Mouse (Mus musculus) c-Kit-positive CD71-negative TER-119-negative erythroid progenitor cells, embryonic 14.5 days (primary cell): ENCODE results near the gene Tgif2.
"Not testable (repeated sequence)": the region's sequence is repeated elsewhere in the genome, so short reads cannot be mapped to it uniquely, and the experiment has no call there.

Source experiments
- DNase-seq: peaks from one replicate; pipeline ENCODE4 v3.0.0-alpha.2; 2013; ENCODE audit warnings: low read depth

The Tgif2 gene

GRCm38 (mm10) chr2:156839319-156840191 lies at the start of gene Tgif2:
Gene Tgif2 (plus strand): TSS chr2:156840007.
- DNase-seq: peak; percentile 80

GRCm38 (mm10) chr2:156798516-156798915 lies 41.3 kb upstream of the Tgif2 start:
- no peak for DNase-seq

GRCm38 (mm10) chr2:156801045-156801444 lies 38.8 kb upstream of the Tgif2 start:
- no peak for DNase-seq

GRCm38 (mm10) chr2:156802116-156802515 lies 37.7 kb upstream of the Tgif2 start:
- DNase-seq: not testable (repeated sequence)

GRCm38 (mm10) chr2:156803698-156804372 lies 36.0 kb upstream of the Tgif2 start:
- DNase-seq: no peak

GRCm38 (mm10) chr2:156804589-156804988 lies 35.2 kb upstream of the Tgif2 start:
- DNase-seq: no peak

- no peak for DNase-seq
These were observed 32.9 kb upstream of the Tgif2 start for GRCm38 (mm10) chr2:156806886-156807285.

- DNase-seq: no peak
These were observed 30.2 kb upstream of the Tgif2 start for GRCm38 (mm10) chr2:156809579-156809978.

GRCm38 (mm10) chr2:156810716-156811115 lies 29.1 kb upstream of the Tgif2 start:
- no peak for DNase-seq

- no peak for DNase-seq
These were observed 28.3 kb upstream of the Tgif2 start for GRCm38 (mm10) chr2:156811556-156811955.

- no peak for DNase-seq
These were observed 25.4 kb upstream of the Tgif2 start for GRCm38 (mm10) chr2:156814344-156814801.

- no peak for DNase-seq
These were observed 24.9 kb upstream of the Tgif2 start for GRCm38 (mm10) chr2:156814893-156815292.

GRCm38 (mm10) chr2:156815412-156815811 lies 24.4 kb upstream of the Tgif2 start:
- DNase-seq: no peak

- no peak for DNase-seq
These were observed 23.7 kb upstream of the Tgif2 start for GRCm38 (mm10) chr2:156816116-156816515.

- DNase-seq: not testable (repeated sequence)
These were observed 14.7 kb upstream of the Tgif2 start for GRCm38 (mm10) chr2:156825128-156825527.

GRCm38 (mm10) chr2:156834336-156834735 lies 5.5 kb upstream of the Tgif2 start:
- no peak for DNase-seq

GRCm38 (mm10) chr2:156838839-156839238 lies 968 bp upstream of the Tgif2 start:
- DNase-seq: no peak

- no peak for DNase-seq
These were observed 657 bp downstream of the Tgif2 start for GRCm38 (mm10) chr2:156840301-156841027.

GRCm38 (mm10) chr2:156841028-156841840 lies 1.4 kb downstream of the Tgif2 start:
- DNase-seq: no peak

- no peak for DNase-seq
These were observed 2.3 kb downstream of the Tgif2 start for GRCm38 (mm10) chr2:156841841-156842706.

- no peak for DNase-seq
These were observed 2.9 kb downstream of the Tgif2 start for GRCm38 (mm10) chr2:156842711-156843110.
